Comparison of ENCODE assay signal across 21 mouse cellular contexts in genomic region chr7:121845964-121846363, GRCm38 (mm10). TPM values are rescaled to one million over a fixed set of nuclear protein-coding genes. Genes with fewer than 3 reads are reported as not detected.
"Had no signal": no experiment of that assay in that cellular context is flagged by ENCODE, and none has a peak within 500 bp of the region (broad histone marks: within the 10 kb centered on the region; RNA-seq: fewer than 3 reads in every experiment).

No protein-coding gene starts in this region.

- DNase-seq: cerebellum, adult 2 months; cerebellum, adult 8-10 months; cerebellum, adult 9-10 months; cerebellum, adult 9-11 months; cerebellum, postnatal 10 days; cerebellum, postnatal 14 days; cerebellum, postnatal 25 days; cerebellum, postnatal 36 days; embryo, embryonic 11 days; forebrain, postnatal 0 days; gastrocnemius, adult 2 months; gastrocnemius, postnatal 10 days; gastrocnemius, postnatal 14 days; gastrocnemius, postnatal 25 days; gastrocnemius, postnatal 36 days; heart, adult 11 months; heart, adult 18-20 months; heart, adult 2 months had no signal

RNA-seq across cellular contexts. Expression of gene Scnn1b, which starts 18.9 kb away (rescaled TPM):
- polyA plus RNA-seq: erythroblast, embryonic 14.5 days; forebrain, embryonic 10.5 days; forebrain, embryonic 13.5 days had no signal
